Mouse (Mus musculus) stomach, embryonic 16.5 days (tissue): ENCODE data around the gene Ptcd1. TPM values are rescaled to one million over a fixed set of nuclear protein-coding genes. Genes with fewer than 3 reads are reported as not detected.
"Not testable (repeated sequence)": the region's sequence is repeated elsewhere in the genome, so short reads cannot be mapped to it uniquely, and the experiment has no call there.

Experiments used
- ATAC-seq: fragments of 200-750 bp; cut with Nextera tagmentation; 2 replicates; pipeline ENCODE4 v1.8.0; 2017; ENCODE audit warnings: moderate number of reproducible peaks, moderate TSS enrichment; ENCODE audit not compliant: insufficient read depth, low FRiP score
- H3K27ac ChIP-seq: fragments of 300-500 bp; sonication (generic); 2 replicates; pipeline ENCODE4 v1.5.1; 2014; ENCODE audit warnings: low read length
- H3K27me3 ChIP-seq: fragments of 300-500 bp; sonication (generic); 2 replicates; pipeline ENCODE4 v1.6.1; 2014; ENCODE audit warnings: low read length, control low read depth, mixed read lengths; ENCODE audit not compliant: control insufficient read depth, insufficient read depth
- H3K36me3 ChIP-seq: fragments of 300-500 bp; sonication (generic); 2 replicates; pipeline ENCODE4 v1.6.1; 2014; ENCODE audit warnings: low read length; ENCODE audit not compliant: control insufficient read depth, insufficient read depth
- H3K4me1 ChIP-seq: fragments of 300-500 bp; sonication (generic); 2 replicates; pipeline ENCODE4 v1.6.1; 2014; ENCODE audit warnings: low read length, control low read depth, mixed read lengths; ENCODE audit not compliant: control insufficient read depth, insufficient read depth
- H3K4me2 ChIP-seq: fragments of 300-500 bp; sonication (generic); 2 replicates; pipeline ENCODE4 v1.6.1; 2014; ENCODE audit warnings: low read depth, low read length, mixed read lengths
- H3K4me3 ChIP-seq: fragments of 300-500 bp; sonication (generic); replicated peaks from 2 replicates; pipeline ENCODE4 v1.5.1; 2014; ENCODE audit warnings: mild to moderate bottlenecking, low read length
- H3K9ac ChIP-seq: fragments of 300-500 bp; sonication (generic); 2 replicates; pipeline ENCODE4 v1.6.1; 2014; ENCODE audit warnings: low read length
- H3K9me3 ChIP-seq: fragments of 300-500 bp; sonication (generic); replicated peaks from 2 replicates; pipeline ENCODE4 v1.6.1; 2016; ENCODE audit warnings: low read length, control low read depth; ENCODE audit not compliant: control insufficient read depth
- WGBS: fragments of 180-500 bp; shearing (Covaris S2); extraction: QIAGEN DNeasy Blood & Tissue Kit; methylation state at CpG from one replicate; pipeline ENCODE4 v1.1.7; 2014; 5-methylcytosine and 5-hydroxymethylcytosine counted together
- polyA plus RNA-seq: library from polyadenylated mRNA; unstranded; fragments of >200 nt; fragmentation: Nextera tagmentation; extraction: Ambion mirVana; gene quantifications from 2 replicates; pipeline ENCODE4 v1.2.1, GENCODE M21; 2015

The Ptcd1 gene
- polyA plus RNA-seq, 1 experiment from 2014 or later = 15.1 TPM

- Histone ChIP-seq H3K4me1 (peaks cover 30% of the 10 kb centered on the region), H3K9me3 (no peaks in the 10 kb centered on the region), H3K36me3 (peaks cover 6% of the 10 kb centered on the region; the same call in 1 of the 2 replicates), H3K9ac (peak overlapping the region; percentile 89), H3K27ac (no peak overlapping the region), H3K27me3 (no peaks in the 10 kb centered on the region), H3K4me2 (peak overlapping the region; percentile 85), H3K4me3 (peak overlapping the region; percentile 78)
- ATAC-seq = no peak
- WGBS = 29% methylated on average over 2 of the region's 2 CpGs
Measured at GRCm38 (mm10) chr5:145113416-145113815, 53.5 kb downstream of the Ptcd1 start.

GRCm38 (mm10) chr5:145112566-145112965, 54.3 kb downstream of the Ptcd1 start:
- Histone ChIP-seq H3K27ac (no peak overlapping the region), H3K36me3 (peaks cover 6% of the 10 kb centered on the region; the same call in 1 of the 2 replicates), H3K4me3 (no peak overlapping the region), H3K27me3 (no peaks in the 10 kb centered on the region), H3K9me3 (no peaks in the 10 kb centered on the region), H3K4me1 (peaks cover 25% of the 10 kb centered on the region), H3K4me2 (no peak overlapping the region), H3K9ac (no peak overlapping the region)
- 79% methylated on average over 8 of the region's 8 CpGs for WGBS
- ATAC-seq = no peak

GRCm38 (mm10) chr5:145110401-145110800, 56.5 kb downstream of the Ptcd1 start:
- no peaks in the 10 kb centered on the region for H3K27me3 ChIP-seq
- peaks cover 8% of the 10 kb centered on the region; the same call in 1 of the 2 replicates for H3K36me3 ChIP-seq
- H3K4me3 ChIP-seq = no peak overlapping the region
- peaks cover 7% of the 10 kb centered on the region for H3K4me1 ChIP-seq
- WGBS = 82% methylated on average over 6 of the region's 6 CpGs
- no peaks in the 10 kb centered on the region for H3K9me3 ChIP-seq
- H3K4me2 ChIP-seq = no peak overlapping the region
- no peak for ATAC-seq
- H3K27ac ChIP-seq = no peak overlapping the region
- H3K9ac ChIP-seq = no peak overlapping the region

GRCm38 (mm10) chr5:145105694-145106275, 61.1 kb downstream of the Ptcd1 start:
- Histone ChIP-seq H3K27me3 (no peaks in the 10 kb centered on the region), H3K27ac (no peak overlapping the region), H3K9me3 (no peaks in the 10 kb centered on the region), H3K9ac (no peak overlapping the region), H3K4me2 (no peak overlapping the region), H3K4me1 (no peaks in the 10 kb centered on the region), H3K4me3 (no peak overlapping the region), H3K36me3 (peaks cover 35% of the 10 kb centered on the region)
- WGBS = 85% methylated on average over 9 of the region's 9 CpGs
- ATAC-seq = no peak

- peak; percentile 49; the same call in 1 of the 2 replicates for ATAC-seq
- Histone ChIP-seq H3K9ac (no peak overlapping the region), H3K27me3 (no peaks in the 10 kb centered on the region), H3K4me2 (no peak overlapping the region), H3K27ac (no peak overlapping the region), H3K9me3 (no peaks in the 10 kb centered on the region), H3K4me3 (no peak overlapping the region), H3K4me1 (no peaks in the 10 kb centered on the region), H3K36me3 (peaks cover 45% of the 10 kb centered on the region)
- 84% methylated on average over 9 of the region's 9 CpGs for WGBS
Measured at GRCm38 (mm10) chr5:145104328-145104727, 62.6 kb downstream of the Ptcd1 start.

GRCm38 (mm10) chr5:145102706-145103105, 64.2 kb downstream of the Ptcd1 start:
- 67% methylated on average over 4 of the region's 4 CpGs for WGBS
- peak; percentile 68; the same call in 1 of the 2 replicates for ATAC-seq
- no peak overlapping the region for H3K4me3 ChIP-seq
- no peaks in the 10 kb centered on the region for H3K9me3 ChIP-seq
- no peak overlapping the region for H3K27ac ChIP-seq
- H3K36me3 ChIP-seq = peaks cover 45% of the 10 kb centered on the region
- no peak overlapping the region for H3K9ac ChIP-seq
- H3K4me1 ChIP-seq = no peaks in the 10 kb centered on the region
- no peak overlapping the region for H3K4me2 ChIP-seq
- H3K27me3 ChIP-seq = no peaks in the 10 kb centered on the region

GRCm38 (mm10) chr5:145101451-145101850, 65.5 kb downstream of the Ptcd1 start:
- H3K27ac ChIP-seq, H3K4me1 ChIP-seq, ATAC-seq, H3K4me2 ChIP-seq, H3K27me3 ChIP-seq, H3K4me3 ChIP-seq, H3K9me3 ChIP-seq, H3K9ac ChIP-seq: not testable (repeated sequence)
- H3K36me3 ChIP-seq = peaks cover 45% of the 10 kb centered on the region
- WGBS = 97% methylated on average over 11 of the region's 11 CpGs

GRCm38 (mm10) chr5:145100960-145101359, 65.9 kb downstream of the Ptcd1 start:
- Histone ChIP-seq H3K36me3 (peaks cover 49% of the 10 kb centered on the region), H3K27ac (no peak overlapping the region)
- 92% methylated on average over 9 of the region's 9 CpGs for WGBS

GRCm38 (mm10) chr5:145098340-145098821, 68.5 kb downstream of the Ptcd1 start:
- peaks cover 39% of the 10 kb centered on the region for H3K36me3 ChIP-seq
- WGBS = 91% methylated on average over 10 of the region's 10 CpGs
- H3K4me1 ChIP-seq = no peaks in the 10 kb centered on the region
- H3K27me3 ChIP-seq = no peaks in the 10 kb centered on the region
- ATAC-seq = no peak
- H3K27ac ChIP-seq = no peak overlapping the region
- no peak overlapping the region for H3K4me3 ChIP-seq
- no peaks in the 10 kb centered on the region for H3K9me3 ChIP-seq
- no peak overlapping the region for H3K9ac ChIP-seq
- no peak overlapping the region for H3K4me2 ChIP-seq

More at GRCm38 (mm10) chr5:145100960-145101359, 65.9 kb downstream of the Ptcd1 start:
- Histone ChIP-seq H3K4me2 (no peak overlapping the region), H3K27me3 (no peaks in the 10 kb centered on the region), H3K4me1 (no peaks in the 10 kb centered on the region), H3K9ac (no peak overlapping the region), H3K4me3 (no peak overlapping the region), H3K9me3 (no peaks in the 10 kb centered on the region)
- no peak for ATAC-seq
